Mouse (Mus musculus) olfactory bulb, adult 2 months (tissue): ENCODE results near the gene En1.

ENCODE experiments used
- CTCF ChIP-seq: fragments of 200-500 bp; IDR thresholded peaks from 2 replicates; pipeline ENCODE4 v1.5.1; 2012; ENCODE audit warnings: low read depth, mild to moderate bottlenecking, low read length, moderate library complexity; ENCODE audit not compliant: insufficient read depth
- POLR2A ChIP-seq: fragments of 200-500 bp; IDR thresholded peaks from 2 replicates; pipeline ENCODE4 v1.6.1; 2012; ENCODE audit warnings: mild to moderate bottlenecking, low read depth, low read length, moderate library complexity; ENCODE audit not compliant: insufficient read depth

DNA sequence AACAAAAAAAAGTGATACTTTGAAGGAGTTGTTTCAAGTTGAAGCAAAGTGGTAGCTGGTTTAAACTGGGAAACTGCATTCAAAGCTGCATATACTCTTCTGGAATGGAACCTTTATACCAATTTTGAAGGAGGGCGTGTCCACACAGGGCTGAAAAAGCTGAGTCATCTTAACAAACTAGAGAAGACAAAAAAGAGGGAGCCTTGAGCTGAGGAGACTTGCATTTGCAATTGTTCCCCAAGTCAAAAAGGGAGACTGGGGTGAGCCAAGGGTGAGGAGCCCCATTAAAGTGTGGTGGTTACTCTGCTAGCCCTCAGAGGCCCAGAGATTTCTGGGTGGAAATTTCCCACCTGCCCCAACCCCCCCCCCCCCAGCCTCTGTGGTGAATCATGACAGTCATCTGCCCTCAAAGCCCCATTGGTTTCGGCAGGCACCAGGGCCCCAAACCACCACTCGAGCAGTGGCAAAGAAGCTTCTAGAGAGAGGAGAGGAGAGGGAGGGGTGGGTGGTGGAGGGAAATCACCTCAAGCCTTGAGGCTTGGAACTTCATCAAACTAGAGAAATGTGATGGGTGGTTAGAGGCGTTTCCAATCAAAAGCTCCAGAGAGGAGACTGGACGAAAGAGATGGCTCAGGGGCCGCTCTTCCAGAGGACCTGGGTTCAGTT lies 13.7 kb upstream of the En1 start:
- TF ChIP-seq POLR2A (no peak), CTCF (no peak)
